Mouse (Mus musculus) mouse trophoblast stem cell (cell line): Measurements from ENCODE around the gene Exosc5.

Experiments used
- in situ Hi-C, 2 experiments: fragments of 300-500 bp; cut with MseI, MboI; formaldehyde crosslinking; loops; 2 replicates in 1 of 2; 3 replicates in 1 of 2; pipeline ENCODE4 v1.15.1; 2025

Exosc5 gene

GRCm38 (mm10) chr7:25637099-25637498 is 21.9 kb upstream of the Exosc5 start:
- in situ Hi-C loops: no loop called here

- in situ Hi-C loops: no loop called here
These were observed 19.2 kb upstream of the Exosc5 start for GRCm38 (mm10) chr7:25639754-25640153.

- in situ Hi-C loops: no loop called here
These were observed 14.8 kb upstream of the Exosc5 start for GRCm38 (mm10) chr7:25644136-25644535.

GRCm38 (mm10) chr7:25644631-25645030 is 14.3 kb upstream of the Exosc5 start:
- in situ Hi-C loops: no loop called here

- in situ Hi-C loops: no loop called here
These were observed 13.9 kb upstream of the Exosc5 start for GRCm38 (mm10) chr7:25645074-25645473.

- in situ Hi-C loops: no loop called here
These were observed 11.3 kb upstream of the Exosc5 start for GRCm38 (mm10) chr7:25647574-25648123.

GRCm38 (mm10) chr7:25649839-25650238 is 9.1 kb upstream of the Exosc5 start:
- in situ Hi-C loops: no loop called here

GRCm38 (mm10) chr7:25651281-25651680 is 7.7 kb upstream of the Exosc5 start:
- in situ Hi-C loops: no loop called here

- in situ Hi-C loops: no loop called here
These were observed 6.7 kb upstream of the Exosc5 start for GRCm38 (mm10) chr7:25652244-25652759.

GRCm38 (mm10) chr7:25655601-25656428 is 3.1 kb upstream of the Exosc5 start:
- in situ Hi-C loops: no loop called here

GRCm38 (mm10) chr7:25657785-25658184 is 1.2 kb upstream of the Exosc5 start:
- in situ Hi-C loops: no loop called here

GRCm38 (mm10) chr7:25666381-25666780 is 7.4 kb downstream of the Exosc5 start:
- in situ Hi-C loops: no loop called here

GRCm38 (mm10) chr7:25669158-25669557 is 10.2 kb downstream of the Exosc5 start:
- in situ Hi-C loops: no loop called here

GRCm38 (mm10) chr7:25669631-25670030 is 10.7 kb downstream of the Exosc5 start:
- in situ Hi-C loops: no loop called here

- in situ Hi-C loops: no loop called here
These were observed 11.1 kb downstream of the Exosc5 start for GRCm38 (mm10) chr7:25670096-25670495.

GRCm38 (mm10) chr7:25671686-25672085 is 12.7 kb downstream of the Exosc5 start:
- in situ Hi-C loops: no loop called here

- in situ Hi-C loops: no loop called here
These were observed 13.5 kb downstream of the Exosc5 start for GRCm38 (mm10) chr7:25672442-25672841.

GRCm38 (mm10) chr7:25674297-25674696 is 15.3 kb downstream of the Exosc5 start:
- in situ Hi-C loops: no loop called here

GRCm38 (mm10) chr7:25674719-25675300 is 15.8 kb downstream of the Exosc5 start, which contains the start of gene Tmem91:
Tmem91 (minus strand) TSS chr7:25675166.
- in situ Hi-C loops: no loop called here

- in situ Hi-C loops: no loop called here
These were observed 16.4 kb downstream of the Exosc5 start for GRCm38 (mm10) chr7:25675405-25675804.

GRCm38 (mm10) chr7:25676085-25676781 is 17.3 kb downstream of the Exosc5 start:
- in situ Hi-C loops: no loop called here

- in situ Hi-C loops: no loop called here
These were observed 18.0 kb downstream of the Exosc5 start for GRCm38 (mm10) chr7:25677013-25677412.
